Mouse (Mus musculus) G1E (cell line): ENCODE results near the gene Pdpk1.

Experiments used
- CTCF ChIP-seq: IDR thresholded peaks from 2 replicates; pipeline ENCODE4 v1.5.1; 2012; ENCODE audit warnings: low read depth, low read length, inconsistent platforms, mixed read lengths
- GATA1 ChIP-seq: IDR thresholded peaks from 2 replicates; pipeline ENCODE4 v1.6.1; 2012; ENCODE audit warnings: borderline replicate concordance, low read length, inconsistent platforms, mixed read lengths
- GATA2 ChIP-seq: IDR thresholded peaks from 2 replicates; pipeline ENCODE4 v1.6.1; 2012; ENCODE audit warnings: low read depth, low read length, inconsistent platforms, borderline replicate concordance
- POLR2AphosphoS5 ChIP-seq: IDR thresholded peaks from 2 replicates; pipeline ENCODE4 v1.6.1; 2012; ENCODE audit warnings: low read depth, low read length, inconsistent platforms; ENCODE audit not compliant: insufficient replicate concordance
- TAL1 ChIP-seq: conservative IDR thresholded peaks from 2 replicates; pipeline ENCODE4 v1.6.1; 2012; ENCODE audit warnings: low read depth, low read length, inconsistent platforms, mixed read lengths

GRCm38 (mm10) chr17:24139256-24139655 is 11.5 kb downstream of the Pdpk1 start:
- TF ChIP-seq CTCF, result no peak
- TF ChIP-seq GATA1, result no peak
- no peak for TF ChIP-seq GATA2
- no peak for TF ChIP-seq POLR2AphosphoS5
- no peak for TF ChIP-seq TAL1
